Mouse (Mus musculus) lung, embryonic 15.5 days (tissue): ENCODE results near the gene Foxp1. TPM values are rescaled to one million over a fixed set of nuclear protein-coding genes. Genes with fewer than 3 reads are reported as not detected.

ENCODE experiments used
- ATAC-seq: fragments of 200-750 bp; cut with Nextera tagmentation; 2 replicates; pipeline ENCODE4 v1.8.0; 2017; ENCODE audit warnings: moderate number of reproducible peaks, borderline replicate concordance; ENCODE audit not compliant: low FRiP score, low TSS enrichment; ENCODE audit errors: extremely low read depth
- H3K27ac ChIP-seq: fragments of 300-500 bp; sonication (generic); 2 replicates; pipeline ENCODE4 v1.5.1; 2015; ENCODE audit warnings: moderate library complexity, mild to moderate bottlenecking, inconsistent platforms
- H3K27me3 ChIP-seq: fragments of 300-500 bp; sonication (generic); 2 replicates; pipeline ENCODE4 v1.6.1; 2015; ENCODE audit warnings: inconsistent platforms
- H3K36me3 ChIP-seq: fragments of 300-500 bp; sonication (generic); 2 replicates; pipeline ENCODE4 v1.6.1; 2015; ENCODE audit warnings: inconsistent platforms
- H3K4me1 ChIP-seq: fragments of 300-500 bp; sonication (generic); 2 replicates; pipeline ENCODE4 v1.6.1; 2015; ENCODE audit warnings: inconsistent platforms
- H3K4me2 ChIP-seq: fragments of 300-500 bp; sonication (generic); 2 replicates; pipeline ENCODE4 v1.6.1; 2015; ENCODE audit warnings: inconsistent platforms, mild to moderate bottlenecking, moderate library complexity
- H3K4me3 ChIP-seq: fragments of 300-500 bp; sonication (generic); 2 replicates; pipeline ENCODE4 v1.5.1; 2015; ENCODE audit warnings: mild to moderate bottlenecking, inconsistent platforms
- H3K9ac ChIP-seq: fragments of 300-500 bp; sonication (generic); 2 replicates; pipeline ENCODE4 v1.6.1; 2015; ENCODE audit warnings: inconsistent platforms
- H3K9me3 ChIP-seq: fragments of 300-500 bp; sonication (generic); 2 replicates; pipeline ENCODE4 v1.6.1; 2016; ENCODE audit warnings: inconsistent platforms
- WGBS: fragments of 180-500 bp; shearing (Covaris S2); methylation state at CpG from one replicate; pipeline ENCODE4 v1.1.7; 2015; 5-methylcytosine and 5-hydroxymethylcytosine counted together
- polyA plus RNA-seq: library from polyadenylated mRNA; unstranded; fragments of >200 nt; fragmentation: Nextera tagmentation; extraction: Ambion mirVana; gene quantifications from 2 replicates; pipeline ENCODE4 v1.2.1, GENCODE M21; 2015

Foxp1 gene
- polyA plus RNA-seq, 1 experiment from 2014 or later, result 109 TPM

DNA sequence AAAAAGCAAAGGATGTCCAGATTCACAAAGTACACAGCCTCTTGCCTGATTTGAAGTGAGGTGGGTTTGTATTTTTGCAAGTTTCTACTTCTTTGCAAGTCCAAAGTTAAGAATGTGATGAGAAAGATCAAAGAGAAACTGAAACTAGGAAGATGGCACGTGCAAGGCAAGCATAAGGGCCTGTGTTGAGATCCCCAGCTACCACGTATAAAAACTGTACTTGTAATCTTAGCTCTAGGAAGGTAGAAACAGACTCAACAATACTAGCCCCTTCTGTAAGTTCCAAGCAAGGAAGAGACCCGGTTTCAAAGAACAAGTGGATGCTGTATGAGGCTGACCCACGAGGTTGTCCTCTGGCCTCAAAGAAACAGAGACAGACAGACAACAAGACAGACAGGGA lies 90.6 kb downstream of the Foxp1 start:
- WGBS, result 54% methylated on average over 4 of the region's 4 CpGs
- H3K27ac ChIP-seq, result no peak overlapping the region
- H3K4me1 ChIP-seq, result peaks cover 5% of the 10 kb centered on the region; the same call in 1 of the 2 replicates
- no peaks in the 10 kb centered on the region for H3K27me3 ChIP-seq
- no peak overlapping the region for H3K4me3 ChIP-seq
- ATAC-seq, result no peak
- H3K4me2 ChIP-seq, result no peak overlapping the region
- no peak overlapping the region for H3K9ac ChIP-seq
- H3K36me3 ChIP-seq, result peaks cover 8% of the 10 kb centered on the region; the same call in 1 of the 2 replicates
- H3K9me3 ChIP-seq, result no peaks in the 10 kb centered on the region

DNA sequence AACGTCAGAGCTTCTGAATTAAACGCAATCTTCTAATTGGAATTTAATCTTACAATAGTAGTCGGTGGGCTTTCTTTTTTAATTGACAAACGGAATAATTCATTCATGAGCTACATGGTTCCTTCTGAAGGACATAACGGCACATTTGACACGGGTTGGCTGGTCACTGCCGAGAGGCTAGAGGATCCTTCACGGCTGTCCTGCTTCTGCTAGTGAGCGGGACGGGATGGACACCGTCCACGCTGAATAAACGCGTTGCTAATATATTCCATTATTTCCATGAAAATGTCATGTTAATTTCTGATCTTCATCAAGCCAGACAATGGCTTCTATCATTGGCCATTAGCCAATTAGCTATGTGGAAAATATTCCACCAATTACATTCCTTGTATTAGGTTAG lies 92.0 kb downstream of the Foxp1 start:
- WGBS, result 89% methylated on average over 14 of the region's 14 CpGs

DNA sequence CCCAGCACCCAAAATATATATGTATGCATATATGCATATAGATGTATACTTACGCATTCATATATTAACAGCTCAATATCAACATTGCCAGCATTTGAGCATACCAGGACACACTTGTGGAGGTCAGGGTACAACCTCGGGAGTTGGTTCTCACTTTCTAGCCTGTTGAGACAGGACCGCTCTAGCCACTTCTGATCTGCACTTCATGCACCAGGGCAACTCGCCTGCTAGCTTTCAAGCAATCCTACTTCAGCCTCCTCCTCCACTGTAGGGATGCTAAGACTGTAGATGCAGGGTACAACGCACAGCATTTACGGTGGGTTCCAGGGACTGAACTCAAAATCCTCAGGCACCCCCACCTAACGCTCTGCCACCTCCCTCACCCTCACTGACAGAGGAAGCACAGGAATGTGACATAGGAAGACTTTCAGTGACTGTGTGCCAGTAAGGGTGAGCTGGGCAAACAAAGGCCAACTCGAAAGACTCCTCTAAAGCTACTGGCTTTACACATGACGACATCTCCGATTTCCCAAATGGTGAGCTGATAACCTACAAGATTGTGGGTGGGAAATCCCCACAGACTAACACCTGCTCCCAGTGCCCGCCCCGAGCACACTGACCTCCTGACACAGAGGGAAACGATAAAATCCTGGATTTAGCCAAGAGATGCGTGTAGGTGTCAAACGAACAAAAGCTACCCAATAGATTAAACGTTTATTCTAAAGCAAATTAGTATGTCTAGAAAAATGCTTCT lies 93.0 kb downstream of the Foxp1 start:
- Histone ChIP-seq H3K4me2 (no peak overlapping the region), H3K27me3 (no peaks in the 10 kb centered on the region), H3K4me1 (peaks cover 5% of the 10 kb centered on the region; the same call in 1 of the 2 replicates), H3K9me3 (no peaks in the 10 kb centered on the region), H3K9ac (no peak overlapping the region), H3K36me3 (peaks cover 3% of the 10 kb centered on the region; the same call in 1 of the 2 replicates), H3K27ac (no peak overlapping the region), H3K4me3 (no peak overlapping the region)
- no peak for ATAC-seq
- 52% methylated on average over 16 of the region's 16 CpGs for WGBS

More for the DNA sequence above, 92.0 kb downstream of the Foxp1 start:
- no peak overlapping the region for H3K27ac ChIP-seq
- H3K4me2 ChIP-seq, result no peak overlapping the region
- H3K36me3 ChIP-seq, result peaks cover 8% of the 10 kb centered on the region; the same call in 1 of the 2 replicates
- no peaks in the 10 kb centered on the region for H3K27me3 ChIP-seq
- peaks cover 5% of the 10 kb centered on the region; the same call in 1 of the 2 replicates for H3K4me1 ChIP-seq
- no peak overlapping the region for H3K9ac ChIP-seq
- H3K9me3 ChIP-seq, result no peaks in the 10 kb centered on the region
- ATAC-seq, result no peak
- H3K4me3 ChIP-seq, result no peak overlapping the region

DNA sequence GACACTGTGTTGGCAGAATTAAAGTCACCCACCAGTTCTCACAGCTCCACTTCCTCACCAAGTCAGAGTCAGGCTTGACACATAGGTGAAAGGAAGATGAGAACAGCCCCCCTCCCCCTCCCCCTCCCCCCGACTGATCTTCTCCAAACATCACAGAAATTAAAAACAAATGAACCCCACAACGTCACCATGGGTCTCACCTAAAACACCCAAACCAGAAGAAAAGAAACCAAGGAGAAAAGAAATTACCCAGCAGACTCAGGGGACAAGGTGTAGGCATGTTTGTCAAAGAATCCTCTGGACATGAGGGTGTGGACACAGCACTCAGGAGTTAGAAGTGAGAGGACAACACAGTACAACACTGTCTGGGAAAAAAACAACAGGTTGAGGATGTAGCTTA lies 93.6 kb downstream of the Foxp1 start:
- 61% methylated on average over 2 of the region's 2 CpGs for WGBS

DNA sequence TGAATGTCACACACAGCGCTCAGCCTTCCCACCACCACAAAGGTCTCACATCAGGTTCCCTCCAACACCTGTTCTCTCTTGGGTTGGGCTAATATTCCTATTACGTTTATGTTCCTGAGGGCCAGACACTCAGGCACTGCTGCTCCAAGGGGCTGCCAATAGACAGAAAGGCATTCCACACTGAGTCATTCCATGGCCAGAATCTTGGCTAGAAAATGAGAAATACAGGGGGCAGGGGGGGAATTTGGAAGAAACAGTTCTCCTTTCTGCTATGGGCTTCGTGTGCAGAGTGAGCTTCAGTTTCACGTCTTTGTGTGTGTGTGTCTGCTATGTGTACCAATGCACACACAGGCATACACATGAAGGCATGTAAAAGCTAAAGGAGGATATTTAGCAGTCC lies 95.2 kb downstream of the Foxp1 start:
- Histone ChIP-seq H3K4me1 (peaks cover 5% of the 10 kb centered on the region; the same call in 1 of the 2 replicates), H3K9ac (no peak overlapping the region), H3K9me3 (no peaks in the 10 kb centered on the region), H3K27ac (no peak overlapping the region), H3K4me3 (no peak overlapping the region), H3K36me3 (no peaks in the 10 kb centered on the region), H3K27me3 (no peaks in the 10 kb centered on the region), H3K4me2 (no peak overlapping the region)
- 80% methylated on average over 4 of the region's 4 CpGs for WGBS
- ATAC-seq, result no peak

More for the DNA sequence above, 93.6 kb downstream of the Foxp1 start:
- Histone ChIP-seq H3K27ac (no peak overlapping the region), H3K36me3 (no peaks in the 10 kb centered on the region), H3K4me3 (no peak overlapping the region), H3K9me3 (no peaks in the 10 kb centered on the region), H3K9ac (no peak overlapping the region), H3K27me3 (no peaks in the 10 kb centered on the region), H3K4me2 (no peak overlapping the region), H3K4me1 (peaks cover 5% of the 10 kb centered on the region; the same call in 1 of the 2 replicates)
- no peak for ATAC-seq

DNA sequence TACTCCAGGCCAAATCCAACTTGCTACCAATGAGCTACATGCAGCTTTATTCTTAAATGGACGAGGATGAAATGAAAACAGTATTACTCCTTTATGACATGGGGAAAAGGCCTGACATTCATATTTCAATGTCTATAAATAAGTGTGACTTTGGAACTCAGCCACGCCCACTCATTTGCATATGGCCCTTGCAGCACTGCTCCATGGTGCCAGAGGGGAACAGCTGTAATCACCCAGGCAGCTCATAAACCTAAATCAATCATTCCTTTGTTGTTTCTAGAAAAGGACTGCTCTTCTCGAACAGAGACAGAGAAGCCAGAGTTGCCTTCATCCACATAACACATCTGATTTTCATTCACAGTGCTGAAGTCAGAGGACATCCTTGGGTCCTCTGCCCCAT lies 97.5 kb downstream of the Foxp1 start:
- H3K4me3 ChIP-seq, result no peak overlapping the region
- 62% methylated on average over 3 of the region's 3 CpGs for whole genome bisulfite sequencing
- H3K4me2 ChIP-seq, result no peak overlapping the region
- H3K9ac ChIP-seq, result no peak overlapping the region
- no peak for ATAC-seq
- no peak overlapping the region for H3K27ac ChIP-seq
- H3K36me3 ChIP-seq, result no peaks in the 10 kb centered on the region
- H3K9me3 ChIP-seq, result no peaks in the 10 kb centered on the region
- no peaks in the 10 kb centered on the region for H3K27me3 ChIP-seq
- peaks cover 5% of the 10 kb centered on the region for H3K4me1 ChIP-seq

DNA sequence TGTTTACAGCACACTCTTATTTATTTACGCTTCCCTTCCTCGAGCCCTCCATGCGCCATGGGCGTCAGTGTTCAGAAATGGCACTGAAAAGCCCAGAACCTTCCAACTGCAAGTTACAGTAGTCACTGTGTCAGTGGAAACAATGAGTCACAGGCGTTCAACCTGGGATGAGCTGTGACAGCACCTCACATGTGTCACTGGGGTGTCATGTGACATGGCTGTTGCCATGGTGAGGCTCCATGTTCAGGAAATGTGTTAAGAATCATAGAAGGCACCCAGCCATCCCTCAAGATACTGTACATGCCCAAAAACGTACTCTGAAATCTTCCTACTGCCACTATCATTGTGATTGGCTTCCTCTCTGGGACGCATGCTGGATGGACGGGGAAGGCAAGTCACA lies 101.9 kb downstream of the Foxp1 start:
- no peak overlapping the region for H3K27ac ChIP-seq
- H3K4me2 ChIP-seq, result no peak overlapping the region
- no peak overlapping the region for H3K9ac ChIP-seq
- no peak overlapping the region for H3K4me3 ChIP-seq
- no peaks in the 10 kb centered on the region for H3K36me3 ChIP-seq
- H3K4me1 ChIP-seq, result no peaks in the 10 kb centered on the region; the same call in none of the 2 replicates
- no peaks in the 10 kb centered on the region for H3K27me3 ChIP-seq
- H3K9me3 ChIP-seq, result no peaks in the 10 kb centered on the region
- WGBS, result 72% methylated on average over 8 of the region's 8 CpGs
- no peak for ATAC-seq

DNA sequence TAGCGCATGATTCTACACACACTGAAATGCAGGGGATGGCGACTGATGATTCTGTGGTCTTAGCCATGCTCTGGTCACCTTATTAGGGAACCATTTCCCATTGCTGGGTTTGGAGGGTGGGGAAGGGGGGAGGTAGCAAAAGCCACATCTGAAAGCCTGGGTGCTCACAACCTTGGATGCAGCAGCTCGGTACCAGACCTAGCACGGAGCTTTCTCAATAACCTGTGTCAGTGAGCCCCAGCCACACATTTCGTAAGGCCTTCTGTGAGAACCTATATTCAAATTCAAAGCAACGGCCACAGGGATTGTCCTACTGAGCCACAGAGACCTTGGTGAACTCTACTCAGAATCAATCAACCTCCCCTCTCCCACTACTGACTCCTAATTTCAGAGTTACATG lies 109.9 kb downstream of the Foxp1 start:
- Histone ChIP-seq H3K4me1 (peaks cover 19% of the 10 kb centered on the region), H3K4me2 (no peak overlapping the region), H3K27me3 (no peaks in the 10 kb centered on the region), H3K9me3 (no peaks in the 10 kb centered on the region), H3K4me3 (no peak overlapping the region), H3K36me3 (no peaks in the 10 kb centered on the region), H3K27ac (no peak overlapping the region), H3K9ac (no peak overlapping the region)
- no peak for ATAC-seq
- WGBS, result 94% methylated on average over 6 of the region's 6 CpGs

DNA sequence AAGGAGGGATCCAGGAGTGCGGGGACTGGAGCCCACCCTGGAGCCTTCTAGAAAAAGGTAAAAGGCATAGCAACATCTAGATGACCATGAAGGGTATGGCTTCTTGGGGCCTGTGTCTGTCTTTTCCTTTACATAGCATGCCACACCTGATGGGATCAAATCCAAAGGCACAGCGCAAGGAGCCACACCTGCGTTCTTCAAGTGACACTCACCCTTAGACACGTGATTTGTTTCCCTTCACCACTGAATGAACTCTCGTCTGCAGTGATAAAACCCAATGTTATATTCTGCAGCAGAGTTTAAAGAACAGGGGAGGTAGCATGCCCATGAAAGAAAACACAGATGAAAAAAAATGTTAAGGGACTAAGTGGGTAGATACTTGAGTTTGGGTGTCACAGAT lies 112.9 kb downstream of the Foxp1 start:
- 56% methylated on average over 5 of the region's 5 CpGs for WGBS
- ATAC-seq, result no peak; the same call in 1 of the 2 replicates
- no peak overlapping the region for H3K4me3 ChIP-seq

DNA sequence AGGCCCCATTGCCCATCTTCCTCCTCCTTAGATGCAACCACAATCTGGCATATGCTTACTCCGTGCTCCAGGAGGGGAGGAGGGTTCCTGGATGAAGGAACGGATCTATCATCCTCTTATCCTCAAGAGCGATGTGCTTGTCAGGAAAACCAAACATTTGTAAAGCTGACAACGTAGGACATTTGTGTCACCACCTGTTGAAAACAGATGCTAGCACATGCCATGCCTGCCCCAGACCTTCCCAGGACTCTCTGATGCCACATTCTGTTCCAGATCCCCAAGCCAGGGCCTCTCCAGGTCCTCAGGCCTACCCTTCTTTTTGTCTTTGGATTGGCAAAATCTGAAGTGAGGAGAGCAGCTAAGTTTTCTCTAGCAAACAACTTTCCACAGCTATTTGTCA lies 113.6 kb downstream of the Foxp1 start:
- no peak for ATAC-seq
- Histone ChIP-seq H3K9ac (no peak overlapping the region), H3K27me3 (no peaks in the 10 kb centered on the region), H3K4me3 (no peak overlapping the region), H3K9me3 (no peaks in the 10 kb centered on the region), H3K27ac (no peak overlapping the region), H3K4me2 (no peak overlapping the region), H3K36me3 (no peaks in the 10 kb centered on the region), H3K4me1 (peaks cover 19% of the 10 kb centered on the region)
- 69% methylated on average over 4 of the region's 4 CpGs for WGBS

More for the DNA sequence above, 112.9 kb downstream of the Foxp1 start:
- H3K27me3 ChIP-seq, result no peaks in the 10 kb centered on the region
- peaks cover 19% of the 10 kb centered on the region for H3K4me1 ChIP-seq
- no peaks in the 10 kb centered on the region for H3K9me3 ChIP-seq
- no peaks in the 10 kb centered on the region for H3K36me3 ChIP-seq
- H3K9ac ChIP-seq, result no peak overlapping the region
- H3K4me2 ChIP-seq, result no peak overlapping the region
- no peak overlapping the region for H3K27ac ChIP-seq

DNA sequence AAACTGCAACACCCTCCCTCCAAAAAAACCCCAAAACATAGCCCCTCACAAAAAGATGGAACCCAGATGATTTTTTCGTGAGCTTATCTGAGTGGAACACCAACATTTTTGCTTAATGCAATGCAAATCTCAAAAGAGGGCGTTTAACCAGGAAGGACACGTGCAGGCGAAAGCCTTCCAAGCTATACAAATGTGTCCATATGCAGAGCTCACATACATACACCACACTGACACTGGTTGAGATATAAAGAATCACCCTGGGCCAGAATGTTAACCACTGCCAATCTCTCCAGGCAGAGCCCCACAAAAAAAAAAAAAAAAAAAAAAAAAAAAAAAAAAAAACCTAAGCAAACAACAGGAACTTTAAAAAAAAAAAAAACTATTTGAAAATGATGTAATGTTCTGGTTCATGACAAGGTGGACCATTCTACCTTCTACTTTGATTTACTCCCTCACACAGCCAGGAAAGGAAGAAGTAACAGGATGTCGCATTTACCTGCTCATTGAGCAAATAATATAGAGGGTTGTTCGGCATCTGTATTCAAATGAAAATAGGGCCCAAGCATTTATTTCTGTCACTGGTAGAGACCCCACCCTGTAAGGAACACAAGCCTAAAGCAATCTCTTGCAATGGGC lies 118.6 kb downstream of the Foxp1 start:
- peaks cover 11% of the 10 kb centered on the region; the same call in 1 of the 2 replicates for H3K4me1 ChIP-seq
- no peaks in the 10 kb centered on the region for H3K27me3 ChIP-seq
- 79% methylated on average over 6 of the region's 6 CpGs for WGBS
- no peak overlapping the region for H3K9ac ChIP-seq
- no peaks in the 10 kb centered on the region for H3K9me3 ChIP-seq
- no peak overlapping the region for H3K4me2 ChIP-seq
- no peak for ATAC-seq
- no peak overlapping the region for H3K27ac ChIP-seq
- no peak overlapping the region for H3K4me3 ChIP-seq
- no peaks in the 10 kb centered on the region for H3K36me3 ChIP-seq

DNA sequence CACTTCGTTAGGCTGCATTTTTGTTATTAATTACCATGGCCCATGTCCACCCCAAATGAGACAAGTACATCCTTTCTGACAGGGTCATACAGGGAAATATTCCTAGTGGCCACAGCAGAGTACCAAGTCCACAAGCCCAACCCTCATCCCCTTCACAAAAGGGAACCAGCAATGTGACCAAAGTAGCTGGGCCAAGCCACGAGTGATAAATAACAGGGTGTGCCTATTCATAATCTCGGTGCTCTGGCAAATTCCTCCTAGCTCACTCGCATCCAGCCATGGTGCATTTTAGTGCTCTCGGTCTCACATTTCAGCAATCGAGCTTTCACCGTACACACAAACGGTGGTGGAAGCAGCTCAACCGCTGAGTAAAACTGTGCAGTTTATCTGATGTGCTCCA lies 119.6 kb downstream of the Foxp1 start:
- H3K4me3 ChIP-seq, result no peak overlapping the region
- no peak overlapping the region for H3K9ac ChIP-seq
- no peak overlapping the region for H3K27ac ChIP-seq
- no peaks in the 10 kb centered on the region for H3K36me3 ChIP-seq
- WGBS, result 66% methylated on average over 9 of the region's 9 CpGs
- H3K4me1 ChIP-seq, result peaks cover 11% of the 10 kb centered on the region; the same call in 1 of the 2 replicates
- no peak overlapping the region for H3K4me2 ChIP-seq
- no peak for ATAC-seq
- H3K27me3 ChIP-seq, result no peaks in the 10 kb centered on the region
- no peaks in the 10 kb centered on the region for H3K9me3 ChIP-seq
